Comparison of ENCODE assay signal across 8 mouse cellular contexts in the genomic region with DNA sequence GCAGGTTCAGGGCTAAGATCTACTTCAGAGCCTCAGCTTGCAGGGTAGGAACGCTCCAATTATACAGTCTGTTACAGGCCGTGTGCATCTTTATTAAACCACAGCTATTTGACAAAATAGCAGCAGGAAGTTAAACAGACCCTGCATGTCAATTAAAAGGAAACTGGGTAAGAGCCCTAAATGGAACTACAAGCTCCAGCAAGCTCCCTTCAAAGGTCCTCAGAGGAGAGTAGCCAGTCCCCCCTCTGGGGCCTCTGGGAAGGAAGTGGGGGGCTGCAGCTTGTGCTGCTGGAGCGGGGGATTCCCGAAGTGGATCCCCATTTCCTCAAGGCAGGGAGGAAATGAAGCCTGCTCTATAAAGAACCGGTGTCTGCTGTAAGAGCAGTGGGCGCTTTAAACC. TPM values are rescaled to one million over a fixed set of nuclear protein-coding genes. Genes with fewer than 3 reads are reported as not detected.
A peak's percentile ranks its signal among the peaks of the same experiment; 100 is the strongest.
DNase-seq lines count a peak whose midpoint lies in the region; ATAC-seq and TF ChIP-seq lines count a peak whose summit lies in the region.

No protein-coding gene starts in this region.

- H3K4me3 ChIP-seq in layer of hippocampus, adult 2 months, result no peak overlapping the region
- no peak overlapping the region for H3K4me3 ChIP-seq in cortical plate, adult 2 months (ENCODE audit: insufficient read depth, low read length)
- H3K4me3 ChIP-seq in hindbrain, embryonic 16.5 days (ENCODE audit: low read length), result no peak overlapping the region
- no peak overlapping the region for H3K4me3 ChIP-seq in midbrain, embryonic 14.5 days (replicated peaks; ENCODE audit: low read depth, low read length)

- ATAC-seq in hindbrain, embryonic 16.5 days, result no peak
- no peak for ATAC-seq in midbrain, embryonic 14.5 days (ENCODE audit: low FRiP score, low TSS enrichment)

- peak overlapping the region; percentile 85 for H3K27ac ChIP-seq in layer of hippocampus, adult 2 months
- H3K27ac ChIP-seq in cortical plate, adult 2 months (ENCODE audit: insufficient read depth, low read length), result peak overlapping the region; percentile 69; the same call in 1 of the 2 replicates
- H3K27ac ChIP-seq in hindbrain, embryonic 16.5 days (ENCODE audit: low read depth, low read length), result peak overlapping the region; percentile 72
- peak overlapping the region; percentile 27; the same call in 1 of the 2 replicates for H3K27ac ChIP-seq in midbrain, embryonic 14.5 days (replicated peaks; ENCODE audit: low read depth, low read length)

- no peaks in the 10 kb centered on the region for H3K27me3 ChIP-seq in hindbrain, embryonic 16.5 days (replicated peaks; ENCODE audit: control insufficient read depth, insufficient read depth, low read length)
- no peaks in the 10 kb centered on the region for H3K27me3 ChIP-seq in midbrain, embryonic 14.5 days (ENCODE audit: control insufficient read depth, insufficient read depth, low read length)

- no peaks in the 10 kb centered on the region for H3K9me3 ChIP-seq in hindbrain, embryonic 16.5 days (ENCODE audit: control insufficient read depth, low read length)
- H3K9me3 ChIP-seq in midbrain, embryonic 14.5 days (ENCODE audit: control insufficient read depth, low read length), result no peaks in the 10 kb centered on the region

- no peak for TF ChIP-seq POLR2A in cortical plate, adult 2 months (IDR thresholded peaks at IDR 0.05; ENCODE audit: extremely low read depth, insufficient read depth, low read length)

- DNase-seq in layer of hippocampus, adult 2 months (ENCODE audit: low spot score in 2 of 2), result no peak
- DNase-seq in layer of hippocampus, postnatal 25 days (ENCODE audit: extremely low spot score in 1 of 2, low spot score in 1 of 2), result no peak
- peak; percentile 39 for DNase-seq in midbrain, embryonic 14.5 days
- no peak for DNase-seq in natural killer cell, adult 2 months (ENCODE audit: low spot score in 2 of 2)
- DNase-seq in adrenal gland, adult 2 months, result no peak
- DNase-seq in left cerebral cortex, adult 18-20 months (ENCODE audit: low spot score in 2 of 2), result no peak

- 0 out of 2 replicates have a peak overlapping the region, but pooled peaks have one; percentile 37 for H3K9ac ChIP-seq in hindbrain, embryonic 16.5 days (ENCODE audit: low read depth, low read length)
- no peak overlapping the region for H3K9ac ChIP-seq in midbrain, embryonic 14.5 days (replicated peaks; ENCODE audit: low read length)

- H3K4me1 ChIP-seq in cortical plate, adult 2 months (ENCODE audit: control insufficient read depth, insufficient read depth, low read length), result peaks cover 7% of the 10 kb centered on the region
- peaks cover 27% of the 10 kb centered on the region for H3K4me1 ChIP-seq in hindbrain, embryonic 16.5 days (ENCODE audit: control insufficient read depth, insufficient read depth, low read depth, low read length)
- H3K4me1 ChIP-seq in midbrain, embryonic 14.5 days (ENCODE audit: control insufficient read depth, insufficient read depth, low read length), result peaks cover 20% of the 10 kb centered on the region

- no peak for TF ChIP-seq CTCF in layer of hippocampus, adult 2 months (conservative IDR thresholded peaks at IDR 0.05)
- TF ChIP-seq CTCF in cortical plate, adult 2 months (IDR thresholded peaks at IDR 0.05; ENCODE audit: extremely low read depth, insufficient read depth, low read length), result no peak

- 0 out of 2 replicates have a peak, but pooled peaks cover 2% of the 10 kb centered on the region for H3K36me3 ChIP-seq in hindbrain, embryonic 16.5 days (ENCODE audit: control insufficient read depth, insufficient read depth, low read length)
- H3K36me3 ChIP-seq in midbrain, embryonic 14.5 days (ENCODE audit: control insufficient read depth, insufficient read depth, low read length), result 0 out of 2 replicates have a peak, but pooled peaks cover 5% of the 10 kb centered on the region

- 31% methylated on average over 6 of the region's 6 CpGs for WGBS in hindbrain, embryonic 16.5 days
- 52% methylated on average over 6 of the region's 6 CpGs for WGBS in midbrain, embryonic 14.5 days

- no peak overlapping the region for H3K4me2 ChIP-seq in hindbrain, embryonic 16.5 days (ENCODE audit: low read length)
- no peak overlapping the region for H3K4me2 ChIP-seq in midbrain, embryonic 14.5 days (ENCODE audit: low read length)

RNA-seq across cellular contexts. Expression of a gene that starts 47.7 kb away (rescaled TPM):
- 10 to 100 TPM; 13.8 to 13.9 TPM for total RNA-seq in layer of hippocampus, adult 2 months (2021)
- total RNA-seq in layer of hippocampus, postnatal 25 days (2021), result 10 to 100 TPM; 16.0 to 16.5 TPM
- 8.3 and 9.3 TPM in 2 replicates for polyA plus RNA-seq in cortical plate, adult 2 months (2012; rRNA removed)
- 6.3 and 6.6 TPM in 2 replicates for polyA plus RNA-seq in hindbrain, embryonic 16.5 days (2015; fragmentation: Nextera tagmentation; extraction: Ambion mirVana)
- 1.9 and 3.1 TPM in 2 replicates for polyA plus RNA-seq in midbrain, embryonic 14.5 days (2014; fragmentation: Nextera tagmentation; extraction: Ambion mirVana)
- 1 to 10 TPM in 1 of 2 experiments, under 1 TPM in 1; 0.52 to 1.1 TPM for total RNA-seq in adrenal gland, adult 2 months (2021)
- 1.5 and 1.6 TPM in 2 replicates for polyA plus RNA-seq in adrenal gland, adult 2 months (2012; rRNA removed)
- total RNA-seq in left cerebral cortex, adult 18-20 months (2021), result 10 to 100 TPM; 17.7 to 22.3 TPM

RNA-seq across cellular contexts. Expression of a gene that starts 58.6 kb away (rescaled TPM):
- total RNA-seq in layer of hippocampus, adult 2 months (2021), result 10 to 100 TPM; 78.3 to 80.5 TPM
- total RNA-seq in layer of hippocampus, postnatal 25 days (2021), result 100 to 1,000 TPM; 101 to 111 TPM
- polyA plus RNA-seq in cortical plate, adult 2 months (2012; rRNA removed), result 90.0 and 94.4 TPM in 2 replicates
- 10.3 and 11.1 TPM in 2 replicates for polyA plus RNA-seq in hindbrain, embryonic 16.5 days (2015; fragmentation: Nextera tagmentation; extraction: Ambion mirVana)
- polyA plus RNA-seq in midbrain, embryonic 14.5 days (2014; fragmentation: Nextera tagmentation; extraction: Ambion mirVana), result 21.6 and 22.5 TPM in 2 replicates
- total RNA-seq in adrenal gland, adult 2 months (2021), result 100 to 1,000 TPM; 116 to 121 TPM
- polyA plus RNA-seq in adrenal gland, adult 2 months (2012; rRNA removed), result 153 and 200 TPM in 2 replicates
- 10 to 100 TPM; 61.3 to 71.0 TPM for total RNA-seq in left cerebral cortex, adult 18-20 months (2021)

Comparison
In these comparisons a context has a peak if more than half of its experiments do, and no peak if none do; other contexts are left out.
1. H3K27ac ChIP-seq: peak in every context shown above with its lines; median percentile 85 in layer of hippocampus, adult 2 months; 72 in hindbrain, embryonic 16.5 days; 69 in cortical plate, adult 2 months; 27 in midbrain, embryonic 14.5 days.
2. RNA of a gene that starts 47.7 kb away (total RNA-seq): 17.7 to 22.3 TPM in left cerebral cortex, adult 18-20 months, 16.0 to 16.5 TPM in layer of hippocampus, postnatal 25 days and 13.8 to 13.9 TPM in layer of hippocampus, adult 2 months; 0.52 to 1.1 TPM in adrenal gland, adult 2 months; every median in the first group is over 4 times any median in the second.